Mouse (Mus musculus) cerebral cortex, adult 2 months (tissue): ENCODE results near the gene Ptgr1.

Experiments used
- WGBS: fragments of 180-500 bp; shearing (Covaris S2); methylation state at CpG from one replicate; pipeline ENCODE4 v1.1.7; 2018; 5-methylcytosine and 5-hydroxymethylcytosine counted together

The Ptgr1 gene

DNA sequence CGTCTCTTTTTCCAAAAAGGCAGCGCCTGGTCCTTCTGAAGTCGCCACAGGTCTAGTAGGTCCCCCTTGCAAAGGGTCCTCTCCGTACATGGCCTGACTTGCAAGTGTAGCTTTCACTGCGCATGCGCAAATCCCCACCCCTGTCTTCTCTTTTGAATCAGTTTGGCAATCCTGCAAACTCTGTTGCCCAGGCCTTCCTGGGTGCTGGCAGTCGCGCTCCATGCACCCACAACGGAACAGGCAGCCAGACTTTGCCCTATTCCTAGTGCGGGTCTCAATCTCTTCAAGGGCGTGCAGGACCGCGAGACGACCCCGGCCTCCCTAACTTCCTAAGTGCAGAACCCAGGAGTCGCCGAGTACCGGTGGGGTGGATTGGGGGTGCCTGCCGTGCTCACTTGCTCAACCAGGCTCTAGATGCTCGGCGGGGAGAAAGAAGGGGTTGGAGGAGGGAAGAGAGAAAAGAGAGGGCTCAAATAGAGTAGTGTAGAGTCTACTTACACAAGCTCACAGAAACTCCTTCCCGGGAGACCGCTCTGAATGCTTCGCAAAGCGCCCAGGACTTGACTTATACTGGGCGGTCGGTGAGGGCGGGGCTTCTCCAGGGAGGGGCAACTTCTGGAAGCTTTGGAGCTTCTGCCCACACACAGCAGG, at the start of gene Ptgr1:
Gene Ptgr1, minus strand, starts transcription at position 580 of the 651 bp plus-strand sequence.
- 2% methylated on average over 28 of the region's 28 CpGs for WGBS

DNA sequence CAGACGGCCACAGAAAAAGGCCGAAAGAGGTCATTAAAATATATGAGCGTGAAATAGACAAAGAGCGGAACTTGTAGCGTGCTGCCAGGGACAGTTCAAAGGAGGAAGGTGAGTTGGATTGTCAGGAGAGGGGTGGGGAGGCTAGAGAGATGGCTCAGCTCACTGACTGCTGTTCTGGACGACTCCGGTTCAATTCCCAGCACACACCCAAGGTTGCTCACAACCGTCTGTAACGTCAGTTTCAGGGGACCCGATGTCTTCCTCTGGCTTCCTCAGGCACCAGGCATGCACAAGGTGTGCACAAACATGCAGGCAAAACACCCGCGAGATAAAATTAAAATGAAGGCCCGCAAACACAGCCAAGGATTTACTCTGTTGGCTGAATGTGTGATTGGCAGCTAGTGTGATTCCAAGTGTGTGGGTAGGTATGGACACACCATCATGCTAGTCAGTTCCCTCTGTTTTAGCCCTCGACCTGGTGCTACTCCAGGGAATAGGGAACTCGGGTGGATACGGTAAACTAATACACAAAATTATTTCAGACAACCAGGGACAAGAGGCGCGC, 48.9 kb upstream of the Ptgr1 start:
- 36% methylated on average over 18 of the region's 18 CpGs for WGBS

DNA sequence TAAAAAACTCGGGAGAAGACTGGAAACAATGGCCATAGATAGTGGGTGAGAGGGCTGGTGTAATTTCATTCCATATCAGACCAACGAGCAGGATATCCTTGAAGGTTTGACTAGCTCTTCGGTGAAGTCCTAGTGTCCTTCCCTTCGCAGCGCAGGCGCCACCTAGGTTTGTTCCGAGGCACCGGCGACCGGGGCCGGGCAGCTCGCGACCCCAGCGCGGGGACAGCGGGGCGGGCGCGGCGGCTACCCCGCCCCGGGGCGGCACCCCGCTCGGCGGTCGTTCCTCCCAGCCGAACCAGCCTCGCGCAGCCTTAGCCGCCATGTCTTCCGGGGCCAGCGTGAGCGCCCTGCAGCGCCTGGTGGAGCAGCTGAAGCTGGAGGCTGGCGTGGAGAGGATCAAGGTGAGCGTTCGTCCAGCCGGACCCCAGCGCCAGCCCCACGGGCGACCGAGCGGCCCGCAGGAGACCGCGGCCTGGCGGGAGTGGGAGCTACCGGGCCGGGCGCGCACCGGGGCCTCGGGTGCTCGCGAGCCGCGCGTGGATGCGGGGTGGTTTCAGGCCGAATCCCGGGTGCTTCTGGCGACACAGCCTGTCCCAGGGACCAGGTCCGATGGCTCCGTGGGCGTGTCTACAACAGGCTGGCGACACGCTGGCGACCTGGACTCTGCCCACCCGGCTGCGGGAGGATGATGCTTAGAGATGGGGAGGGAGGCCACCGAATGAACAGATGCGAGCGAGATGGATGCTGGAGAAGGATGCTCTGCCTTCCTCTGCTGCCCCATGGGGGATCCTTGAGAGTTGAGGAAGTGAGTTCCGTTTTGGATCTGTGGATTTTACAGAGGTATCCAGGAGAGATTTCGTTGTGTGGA, 48.2 kb upstream of the Ptgr1 start, which contains the start of gene Gng10:
Gene Gng10, plus strand, starts transcription at position 171 of the 868 bp plus-strand sequence.
- WGBS: 3% methylated on average over 74 of the region's 76 CpGs

- WGBS: 58% methylated on average over 10 of the region's 10 CpGs
These were observed 47.5 kb upstream of the Ptgr1 start for GRCm38 (mm10) chr4:59034325-59034917.

GRCm38 (mm10) chr4:59016922-59017321, 30.0 kb upstream of the Ptgr1 start:
- WGBS: 93% methylated on average over 2 of the region's 2 CpGs

DNA sequence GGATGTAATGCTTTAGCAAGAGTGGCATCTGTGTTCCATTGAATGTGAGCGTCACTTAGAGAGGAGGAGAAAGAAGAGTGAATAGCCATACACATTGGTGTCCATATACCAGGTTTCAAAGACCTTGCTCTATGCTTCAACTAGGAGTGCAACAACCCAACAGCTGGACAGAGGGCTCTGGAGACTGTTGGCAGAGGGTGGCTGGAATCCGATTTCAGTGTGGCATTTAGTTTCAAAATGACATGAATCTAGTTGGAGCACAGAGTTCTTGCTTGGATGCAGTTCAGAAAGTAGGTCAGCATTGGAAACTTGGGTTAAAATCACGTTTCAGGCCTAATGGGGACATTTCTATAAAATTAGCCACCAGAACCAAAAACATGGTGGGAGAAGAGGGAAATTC, 28.3 kb upstream of the Ptgr1 start:
- 75% methylated on average over 3 of the region's 3 CpGs for WGBS

DNA sequence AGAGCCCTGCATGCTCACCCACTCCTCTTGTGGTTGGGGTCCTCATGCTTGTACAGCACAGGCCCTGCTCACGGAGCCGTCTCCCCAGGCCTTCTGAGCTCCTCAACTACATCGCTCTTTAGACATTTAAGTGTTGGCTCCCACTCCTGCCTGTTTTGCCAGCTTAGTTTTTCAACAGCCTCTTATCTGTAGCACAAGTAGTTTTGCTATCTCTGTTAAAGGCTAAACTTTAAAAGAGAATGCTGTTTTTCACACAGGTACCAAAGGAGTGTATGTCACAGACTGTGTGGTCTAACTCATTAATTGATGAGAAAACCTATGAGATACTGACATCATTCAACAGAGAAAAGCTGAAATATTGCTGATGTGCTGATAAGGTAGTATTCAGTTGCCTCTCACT, 24.5 kb upstream of the Ptgr1 start:
- WGBS: 47% methylated on average over 3 of the region's 3 CpGs

GRCm38 (mm10) chr4:59009696-59010095, 22.8 kb upstream of the Ptgr1 start:
- 64% methylated on average over 4 of the region's 4 CpGs for WGBS

- whole genome bisulfite sequencing: 83% methylated on average over 7 of the region's 7 CpGs
These were observed 22.3 kb upstream of the Ptgr1 start for GRCm38 (mm10) chr4:59009186-59009585.

- WGBS: 65% methylated on average over 5 of the region's 5 CpGs
These were observed 21.1 kb upstream of the Ptgr1 start for GRCm38 (mm10) chr4:59007974-59008373.

DNA sequence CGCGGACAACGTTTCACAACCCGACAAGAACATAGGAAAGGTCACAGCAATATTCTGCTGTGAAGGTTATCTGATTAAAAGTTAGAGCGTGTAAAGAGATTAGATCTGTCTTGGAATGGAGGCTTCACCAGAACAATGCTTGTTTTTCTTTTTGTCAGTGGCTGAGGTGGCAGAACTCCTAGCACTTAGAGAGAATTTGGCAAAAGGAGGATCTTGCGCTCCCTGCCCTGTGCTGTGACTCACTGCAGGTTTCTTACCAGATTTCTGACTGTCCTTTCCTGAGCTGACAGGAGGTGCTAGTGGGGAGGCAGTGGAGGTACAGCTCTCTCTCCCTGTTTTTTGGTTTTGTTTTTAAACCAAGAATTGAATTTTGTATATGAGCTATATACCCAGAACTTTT, 20.1 kb upstream of the Ptgr1 start:
- 59% methylated on average over 6 of the region's 6 CpGs for WGBS

DNA sequence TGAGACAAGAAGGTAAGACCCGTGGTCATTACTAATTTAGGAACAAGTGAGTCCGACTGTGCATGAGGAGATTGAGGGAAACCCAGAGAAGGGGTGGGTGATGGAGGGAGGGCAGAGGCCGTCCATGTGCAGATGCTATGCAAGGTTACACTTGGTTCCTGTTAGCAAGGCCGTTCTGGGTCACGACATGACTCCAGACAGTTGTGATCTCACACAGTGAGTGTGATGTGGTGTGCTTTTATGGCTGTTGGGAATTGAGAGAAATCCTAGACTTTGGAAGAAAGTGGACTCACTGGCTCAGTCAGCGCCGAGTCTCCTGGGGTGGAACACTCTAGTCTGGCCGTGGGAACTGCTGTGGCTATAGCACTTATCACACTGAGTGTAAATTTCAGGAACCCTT, 19.3 kb upstream of the Ptgr1 start:
- WGBS: 67% methylated on average over 8 of the region's 8 CpGs

DNA sequence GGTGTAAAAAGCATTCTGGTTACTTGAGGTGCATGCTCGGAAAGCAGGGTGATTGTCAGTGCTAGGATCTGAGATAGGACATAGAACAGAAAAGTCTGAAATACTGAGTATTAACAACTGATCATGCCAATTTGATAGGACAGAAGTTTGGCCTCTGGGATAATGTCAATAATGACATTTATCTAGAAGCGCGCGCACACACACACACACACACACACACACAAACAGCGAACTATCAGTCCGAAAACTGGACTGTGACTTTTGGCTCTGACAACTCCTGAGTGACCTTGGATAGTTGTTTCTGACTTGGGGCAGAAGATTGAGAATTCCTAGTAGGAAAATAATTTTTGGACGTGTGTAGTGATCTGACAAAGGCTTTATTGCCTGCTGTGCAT, 16.9 kb upstream of the Ptgr1 start:
- 26% methylated on average over 7 of the region's 7 CpGs for WGBS

DNA sequence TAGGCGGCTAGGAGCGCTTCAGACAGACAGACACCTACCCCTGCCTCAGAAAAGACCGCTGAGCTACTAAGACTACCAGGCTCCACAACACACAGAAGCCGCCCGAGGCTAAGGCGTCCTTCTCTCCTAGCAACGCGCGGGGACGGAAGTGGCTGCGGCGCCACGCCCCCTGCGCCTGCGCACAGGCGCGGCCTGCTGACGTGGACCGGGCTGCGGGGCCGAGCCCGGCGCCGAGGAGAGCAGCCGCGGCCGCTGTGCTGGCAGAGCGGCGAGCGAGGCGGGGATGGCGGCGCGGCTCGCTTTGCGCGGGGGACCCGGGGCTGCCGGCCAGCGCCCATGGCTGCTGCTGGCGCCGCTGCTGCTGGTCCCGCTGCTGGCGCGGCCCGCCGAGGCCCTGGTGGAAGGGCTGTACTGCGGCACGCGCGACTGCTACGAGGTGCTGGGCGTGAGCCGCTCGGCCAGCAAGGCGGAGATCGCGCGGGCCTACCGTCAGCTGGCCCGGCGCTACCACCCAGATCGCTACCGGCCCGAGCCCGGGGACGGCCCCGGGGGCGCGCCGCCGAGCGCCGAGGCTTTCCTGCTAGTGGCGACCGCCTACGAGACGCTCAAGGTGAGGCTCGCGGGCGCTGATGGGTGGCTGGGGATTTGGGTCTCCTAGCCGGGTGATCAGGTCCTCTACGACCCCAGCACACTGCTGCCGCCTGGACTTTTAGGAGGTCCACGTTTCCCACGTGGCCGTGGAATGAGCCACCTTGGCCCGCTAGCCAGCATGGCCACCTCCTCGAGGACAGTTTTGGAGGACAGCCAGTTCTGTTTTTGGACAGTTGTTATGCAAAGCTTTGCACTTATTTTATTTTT, 16.3 kb upstream of the Ptgr1 start, which contains the start of gene Gm20503:
Gene Gm20503, plus strand, starts transcription at position 263 of the 858 bp plus-strand sequence.
- 1% methylated on average over 89 of the region's 89 CpGs for WGBS

GRCm38 (mm10) chr4:59000614-59001013, 13.7 kb upstream of the Ptgr1 start:
- 2% methylated on average over 2 of the region's 2 CpGs for WGBS

- 3% methylated on average over 2 of the region's 2 CpGs for WGBS
These were observed 12.8 kb upstream of the Ptgr1 start for GRCm38 (mm10) chr4:58999686-59000085.

- 85% methylated on average over 1 of the region's 1 CpGs for WGBS
These were observed 11.8 kb upstream of the Ptgr1 start for GRCm38 (mm10) chr4:58998688-58999087.

DNA sequence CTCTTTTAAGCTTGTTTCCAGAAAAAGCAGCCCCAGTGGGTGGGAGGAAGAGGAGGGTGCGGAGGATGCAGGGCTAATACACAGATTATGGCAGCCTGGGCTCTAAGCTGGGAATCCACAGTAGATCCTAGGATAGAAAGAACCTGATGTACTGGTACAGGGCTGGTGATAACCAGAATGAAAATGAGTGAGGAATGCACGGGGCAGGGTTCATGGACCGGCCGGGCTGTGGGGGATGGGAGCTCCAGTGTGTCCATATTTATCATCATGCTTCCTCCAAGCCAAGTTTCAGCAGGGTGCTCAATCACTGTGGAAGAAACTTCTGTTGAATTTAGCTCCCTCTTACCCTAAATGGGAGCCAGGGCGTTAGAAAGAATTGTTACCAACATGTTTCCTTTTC, 10.2 kb upstream of the Ptgr1 start:
- WGBS: 78% methylated on average over 5 of the region's 5 CpGs

- WGBS: 75% methylated on average over 8 of the region's 8 CpGs
These were observed 8.4 kb upstream of the Ptgr1 start for GRCm38 (mm10) chr4:58995251-58995693.

- WGBS: 98% methylated on average over 4 of the region's 4 CpGs
These were observed 7.8 kb upstream of the Ptgr1 start, which contains the start of gene Dnajc25 for GRCm38 (mm10) chr4:58994762-58995161. Gene Dnajc25 (plus strand): TSS chr4:58995062.

DNA sequence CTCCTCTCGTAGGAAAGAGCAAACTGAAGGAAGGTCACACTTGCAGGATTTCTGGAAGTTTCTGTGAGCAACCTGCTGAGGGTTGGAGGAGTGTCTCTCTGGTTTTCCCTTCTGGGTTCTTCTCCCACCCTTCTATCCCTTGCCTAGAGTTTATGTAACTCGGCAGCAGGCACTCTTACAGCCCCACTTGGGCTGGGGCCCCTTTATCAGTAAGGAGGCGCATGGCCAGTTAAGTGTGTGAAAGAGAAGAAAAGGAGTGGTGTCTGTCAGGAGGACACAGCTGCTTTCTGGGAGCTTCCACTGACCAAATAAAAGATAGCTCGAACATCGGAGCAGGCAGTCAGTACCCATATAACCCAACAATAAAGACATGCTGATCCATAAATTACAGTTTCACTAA, 5.3 kb upstream of the Ptgr1 start:
- WGBS: 83% methylated on average over 5 of the region's 5 CpGs
